Mouse (Mus musculus): ENCODE measurements around the gene Nek1. TPM values are rescaled to one million over a fixed set of nuclear protein-coding genes. Genes with fewer than 3 reads are reported as not detected.
"Not testable (repeated sequence)": the region's sequence is repeated elsewhere in the genome, so short reads cannot be mapped to it uniquely, and the experiment has no call there.

The Nek1 gene
- total and polyA plus RNA-seq, 2 experiments from 2014 or later = 15.0 to 22.0 TPM

DNA sequence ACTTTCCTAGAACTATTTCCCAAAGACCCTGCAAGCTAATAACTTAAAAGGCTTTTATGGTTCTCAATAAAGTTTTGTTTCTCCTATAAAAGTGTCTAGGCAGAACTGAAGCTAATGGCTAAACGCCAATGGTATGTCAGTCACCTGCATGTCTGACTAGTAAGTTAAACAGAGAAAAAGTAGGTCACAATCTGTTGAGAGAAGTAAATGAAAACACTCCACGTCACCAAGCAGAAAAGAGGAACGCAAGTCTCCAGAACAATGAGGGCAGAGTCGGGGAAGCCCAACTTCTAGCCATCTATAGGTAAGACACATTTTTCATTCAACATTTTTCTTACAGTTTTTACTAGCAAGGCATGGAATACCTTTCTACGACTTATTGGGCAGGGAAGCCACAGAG is 14.5 kb upstream of the Nek1 start:
- H3K4me3 ChIP-seq (ENCODE audit: low read depth, low read length) = no peak overlapping the region
- no peak overlapping the region for H3K4me2 ChIP-seq (ENCODE audit: low read depth, low read length, poor library complexity, severe bottlenecking)
- WGBS = 77% methylated on average over 5 of the region's 5 CpGs
- ATAC-seq (ENCODE audit: low FRiP score) (no peak), DNase-seq (ENCODE audit: low spot score) (no peak)
- no peak overlapping the region for H3K27ac ChIP-seq (ENCODE audit: low read depth, low read length)
- no peak for TF ChIP-seq CTCF (IDR thresholded peaks at IDR 0.05)
- no peaks in the 10 kb centered on the region for H3K9me3 ChIP-seq (ENCODE audit: low read length)
- H3K4me1 ChIP-seq (ENCODE audit: insufficient read depth, low read length) = peaks cover 9% of the 10 kb centered on the region; the same call in 1 of the 2 replicates
- H3K9ac ChIP-seq (replicated peaks; ENCODE audit: low read length, poor library complexity, severe bottlenecking) = no peak overlapping the region
- no peaks in the 10 kb centered on the region for H3K27me3 ChIP-seq (ENCODE audit: insufficient read depth, low read length)
- no peaks in the 10 kb centered on the region for H3K36me3 ChIP-seq (ENCODE audit: insufficient read depth, low read length)

DNA sequence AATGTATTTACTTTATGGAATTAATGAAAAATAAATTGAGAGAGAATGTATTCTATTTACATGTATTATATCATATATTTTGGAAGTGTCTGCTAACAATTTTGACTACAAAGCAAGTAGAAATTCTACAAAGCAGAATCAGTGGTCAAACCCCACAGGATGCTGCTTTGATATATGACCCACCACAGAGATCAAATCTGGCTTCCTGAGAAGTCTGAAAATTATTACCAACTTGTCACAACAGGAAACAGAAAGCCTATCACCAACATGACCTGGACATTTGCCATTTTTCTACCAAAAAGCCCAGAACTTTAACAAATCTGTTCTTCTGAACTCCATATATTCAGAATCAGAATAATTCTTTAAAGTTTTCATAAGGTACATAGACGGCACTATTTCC is 11.6 kb upstream of the Nek1 start:
- Histone ChIP-seq H3K4me2 (ENCODE audit: low read depth, low read length, poor library complexity, severe bottlenecking) (peak overlapping the region; percentile 88), H3K4me1 (ENCODE audit: insufficient read depth, low read length) (peaks cover 9% of the 10 kb centered on the region; the same call in 1 of the 2 replicates), H3K4me3 (ENCODE audit: low read depth, low read length) (peak overlapping the region; percentile 89; the same call in 1 of the 2 replicates), H3K36me3 (ENCODE audit: insufficient read depth, low read length) (no peaks in the 10 kb centered on the region), H3K27ac (ENCODE audit: low read depth, low read length) (no peak overlapping the region), H3K9me3 (ENCODE audit: low read length) (no peaks in the 10 kb centered on the region), H3K9ac (replicated peaks; ENCODE audit: low read length, poor library complexity, severe bottlenecking) (no peak overlapping the region), H3K27me3 (ENCODE audit: insufficient read depth, low read length) (no peaks in the 10 kb centered on the region)
- TF ChIP-seq CTCF (IDR thresholded peaks at IDR 0.05) = no peak
- 58% methylated on average over 1 of the region's 1 CpGs for WGBS
- no peak for ATAC-seq (ENCODE audit: low FRiP score)
- DNase-seq (ENCODE audit: low spot score) = no peak

DNA sequence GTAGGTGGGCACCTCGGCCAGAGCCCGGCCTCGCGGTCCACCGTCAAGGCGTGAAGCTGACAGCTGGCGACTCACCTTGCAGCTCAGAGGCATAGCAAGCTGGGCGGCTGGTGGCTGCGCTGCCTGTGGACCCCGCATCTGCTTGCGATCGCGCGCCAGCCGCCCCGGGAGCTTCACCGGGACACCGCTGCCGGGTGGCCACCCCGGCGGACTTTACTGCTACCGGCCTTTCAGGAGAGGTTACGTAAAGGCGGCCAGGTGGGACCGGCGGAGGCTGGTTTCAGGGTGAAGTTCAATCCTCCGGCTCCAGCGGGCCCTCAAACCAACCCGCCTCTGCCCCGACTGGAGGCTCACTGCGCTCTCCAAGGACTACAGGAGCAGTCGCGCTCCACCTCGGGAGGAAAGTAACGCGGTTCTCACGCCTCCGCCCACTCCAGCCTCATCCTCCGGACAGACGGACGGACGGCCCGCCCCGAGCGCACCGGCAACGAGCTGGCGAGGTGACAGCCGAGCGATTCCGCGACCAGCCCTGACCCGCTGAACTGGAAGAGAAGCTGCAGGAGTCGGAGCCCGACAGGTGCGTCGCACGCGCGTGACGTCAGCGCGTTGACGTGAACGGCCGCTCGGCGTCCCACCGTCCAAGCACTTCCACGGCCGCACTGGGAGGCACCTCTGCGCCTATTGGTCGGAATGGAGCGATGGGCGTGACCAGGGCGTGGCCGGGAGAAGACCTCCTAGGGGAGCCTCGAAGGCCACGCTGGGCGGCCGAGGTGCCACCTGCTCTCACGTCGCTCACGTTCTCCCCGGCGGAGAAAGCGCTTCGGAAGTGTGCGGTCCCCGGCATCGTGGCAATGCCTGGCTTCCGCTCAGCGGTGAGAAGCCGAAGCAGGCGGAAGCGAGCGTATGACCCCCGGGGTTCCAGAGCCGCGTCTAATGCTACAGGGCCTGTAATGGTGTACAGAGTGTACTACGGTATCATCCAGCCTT is 10.0 kb upstream of the Nek1 start, which contains the start of gene Clcn3:
TSS of gene Clcn3 (minus strand) at position 600 of the 987 bp plus-strand sequence.
- Histone ChIP-seq H3K4me1 (ENCODE audit: insufficient read depth, low read length) (peaks cover 9% of the 10 kb centered on the region; the same call in 1 of the 2 replicates), H3K9ac (replicated peaks; ENCODE audit: low read length, poor library complexity, severe bottlenecking) (peak within 1 kb of the TSS; percentile 80), H3K4me3 (ENCODE audit: low read depth, low read length) (peak within 1 kb of the TSS; percentile 89), H3K36me3 (ENCODE audit: insufficient read depth, low read length) (no peaks in the 10 kb centered on the region), H3K27me3 (ENCODE audit: insufficient read depth, low read length) (no peaks in the 10 kb centered on the region), H3K27ac (ENCODE audit: low read depth, low read length) (peak within 1 kb of the TSS; percentile 85), H3K4me2 (ENCODE audit: low read depth, low read length, poor library complexity, severe bottlenecking) (peak within 1 kb of the TSS; percentile 88), H3K9me3 (ENCODE audit: low read length) (no peaks in the 10 kb centered on the region)
- WGBS = under 1% methylated on average over 100 of the region's 101 CpGs
- peak; percentile 27 for TF ChIP-seq CTCF (IDR thresholded peaks at IDR 0.05)
- DNase-seq (ENCODE audit: low spot score) (peak; percentile 99), ATAC-seq (ENCODE audit: low FRiP score) (peak; percentile 100)

DNA sequence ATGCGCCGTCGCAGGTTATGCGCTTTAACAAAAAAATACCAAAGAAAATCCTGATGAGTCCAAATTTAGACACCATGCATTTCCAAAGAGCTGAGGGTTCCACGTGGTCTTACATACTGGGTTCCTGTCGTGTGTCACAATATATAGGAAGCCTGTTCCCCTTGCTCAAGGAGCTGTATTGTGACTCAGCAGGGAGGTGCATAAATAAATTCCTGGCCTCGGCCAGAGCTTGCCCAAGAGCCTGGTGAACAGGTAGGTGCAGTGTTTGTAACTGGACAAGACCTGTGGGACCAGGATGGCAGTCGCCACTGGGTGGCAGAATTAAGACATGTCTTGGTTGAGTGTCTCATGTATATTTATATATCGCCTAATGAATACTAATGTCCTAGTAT is 9.3 kb upstream of the Nek1 start:
- Histone ChIP-seq H3K4me1 (ENCODE audit: insufficient read depth, low read length) (peaks cover 9% of the 10 kb centered on the region; the same call in 1 of the 2 replicates), H3K4me2 (ENCODE audit: low read depth, low read length, poor library complexity, severe bottlenecking) (peak overlapping the region; percentile 88), H3K4me3 (ENCODE audit: low read depth, low read length) (peak overlapping the region; percentile 89), H3K9ac (replicated peaks; ENCODE audit: low read length, poor library complexity, severe bottlenecking) (peak overlapping the region; percentile 80), H3K27me3 (ENCODE audit: insufficient read depth, low read length) (no peaks in the 10 kb centered on the region), H3K36me3 (ENCODE audit: insufficient read depth, low read length) (no peaks in the 10 kb centered on the region), H3K27ac (ENCODE audit: low read depth, low read length) (peak overlapping the region; percentile 85), H3K9me3 (ENCODE audit: low read length) (no peaks in the 10 kb centered on the region)
- 5% methylated on average over 9 of the region's 9 CpGs for WGBS
- DNase-seq (ENCODE audit: low spot score) (peak; percentile 73), ATAC-seq (ENCODE audit: low FRiP score) (peak; percentile 63)
- TF ChIP-seq CTCF (IDR thresholded peaks at IDR 0.05) = peak; percentile 76

DNA sequence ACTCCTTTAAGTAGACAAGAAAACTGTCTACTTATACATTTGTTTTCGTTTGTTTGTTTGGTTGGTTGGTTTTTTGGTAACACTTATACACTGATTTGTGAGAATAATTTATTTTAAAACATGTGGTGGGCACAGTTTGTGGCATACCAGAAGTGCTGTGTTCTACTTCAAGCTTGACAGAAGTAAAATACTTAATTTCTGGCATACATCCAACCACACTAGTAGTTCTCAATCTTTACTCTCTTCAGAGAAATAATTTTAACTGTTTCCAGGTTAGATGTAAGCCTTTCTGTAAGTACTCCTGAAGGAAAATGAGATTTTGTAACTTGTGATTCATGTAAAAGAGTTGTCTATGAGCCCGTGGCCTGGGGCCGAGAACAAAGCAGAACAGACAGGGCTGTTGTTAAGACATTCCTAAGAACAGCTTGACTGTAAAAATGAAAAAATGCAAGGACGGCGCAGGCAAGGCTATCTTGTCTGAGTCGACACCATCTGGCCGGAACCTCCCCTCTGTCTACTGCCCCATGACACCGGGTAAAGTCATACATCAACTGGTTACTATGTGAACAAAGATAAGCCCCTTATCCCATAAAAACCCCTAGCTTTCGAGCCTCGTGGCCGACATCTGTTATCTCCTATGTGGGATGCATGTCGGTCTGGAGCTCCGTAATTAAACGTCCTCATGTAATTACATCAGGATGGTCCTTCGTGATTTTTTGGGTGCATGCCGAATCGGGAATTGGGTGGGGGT is 8.6 kb upstream of the Nek1 start:
- ATAC-seq (ENCODE audit: low FRiP score); H3K4me1 ChIP-seq (ENCODE audit: insufficient read depth, low read length); H3K36me3 ChIP-seq (ENCODE audit: insufficient read depth, low read length); H3K9ac ChIP-seq (replicated peaks; ENCODE audit: low read length, poor library complexity, severe bottlenecking); H3K27me3 ChIP-seq (ENCODE audit: insufficient read depth, low read length); H3K27ac ChIP-seq (ENCODE audit: low read depth, low read length); H3K9me3 ChIP-seq (ENCODE audit: low read length); DNase-seq (ENCODE audit: low spot score): not testable (repeated sequence)
- Histone ChIP-seq H3K4me3 (ENCODE audit: low read depth, low read length) (peak overlapping the region; percentile 89), H3K4me2 (ENCODE audit: low read depth, low read length, poor library complexity, severe bottlenecking) (peak overlapping the region; percentile 88; the same call in 1 of the 2 replicates)
- 94% methylated on average over 17 of the region's 17 CpGs for WGBS
